Mouse (Mus musculus): ENCODE measurements around the gene Mlph.

DNA sequence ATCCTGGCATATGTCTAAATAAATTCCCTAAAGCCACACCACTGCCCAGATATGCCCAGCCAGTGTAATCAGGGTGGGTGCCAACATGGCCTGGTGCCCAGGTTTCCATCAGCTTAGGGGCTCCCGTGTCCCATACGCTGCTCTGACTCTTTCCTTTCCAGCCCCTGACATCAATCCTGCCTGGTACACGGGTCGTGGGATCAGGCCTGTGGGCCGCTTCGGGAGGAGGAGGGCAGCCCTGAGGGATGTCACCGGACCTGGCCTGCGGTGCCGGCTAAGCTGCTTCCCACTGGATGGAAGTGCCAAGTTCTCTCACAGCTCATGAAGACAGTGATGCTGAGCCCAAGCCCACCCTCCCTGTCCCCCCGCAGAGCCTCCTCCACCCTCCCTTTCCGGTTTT is 38.8 kb downstream of the Mlph start:
- no peak for TF ChIP-seq CTCF (IDR thresholded peaks at IDR 0.05; ENCODE audit: low read depth, low read length)
- no peak for TF ChIP-seq POLR2A (IDR thresholded peaks at IDR 0.05; ENCODE audit: extremely low read depth, insufficient read depth, low read length)

All from liver, adult 2 months (tissue).